Mouse (Mus musculus): ENCODE data around the gene Sbno1.

DNA sequence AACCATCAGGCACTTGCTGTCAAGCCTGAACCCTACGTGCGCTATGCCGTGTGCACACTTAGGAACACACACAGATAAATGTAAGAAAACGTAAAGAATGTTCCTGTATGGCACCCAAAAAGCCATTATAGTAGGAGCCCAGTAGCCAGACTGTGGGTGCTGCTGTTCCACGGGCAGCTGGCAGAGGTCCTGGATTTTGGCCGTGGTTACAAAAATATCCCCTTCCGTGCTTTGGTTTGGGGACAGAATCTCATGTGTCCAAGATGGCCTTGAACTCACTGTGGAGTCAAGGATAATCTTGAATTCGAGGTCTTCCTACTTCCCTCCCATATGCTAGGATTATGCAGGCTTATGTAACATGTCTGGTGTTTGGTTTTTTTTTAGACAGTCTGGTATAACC is 82.9 kb downstream of the Sbno1 start:
- no peak for TF ChIP-seq POLR2A (IDR thresholded peaks at IDR 0.05; ENCODE audit: control insufficient read depth, extremely low read depth, insufficient read depth, low read length, poor library complexity)
- no peak for TF ChIP-seq CTCF (IDR thresholded peaks at IDR 0.05; ENCODE audit: borderline replicate concordance, control insufficient read depth, extremely low read depth, insufficient read depth, low read length, poor library complexity)
